Mouse (Mus musculus): ENCODE data around the gene Slc44a2. TPM values are rescaled to one million over a fixed set of nuclear protein-coding genes. Genes with fewer than 3 reads are reported as not detected.
"Not testable (repeated sequence)": the region's sequence is repeated elsewhere in the genome, so short reads cannot be mapped to it uniquely, and the experiment has no call there.

The Slc44a2 gene
- polyA plus RNA-seq, 1 experiment = 115 TPM

DNA sequence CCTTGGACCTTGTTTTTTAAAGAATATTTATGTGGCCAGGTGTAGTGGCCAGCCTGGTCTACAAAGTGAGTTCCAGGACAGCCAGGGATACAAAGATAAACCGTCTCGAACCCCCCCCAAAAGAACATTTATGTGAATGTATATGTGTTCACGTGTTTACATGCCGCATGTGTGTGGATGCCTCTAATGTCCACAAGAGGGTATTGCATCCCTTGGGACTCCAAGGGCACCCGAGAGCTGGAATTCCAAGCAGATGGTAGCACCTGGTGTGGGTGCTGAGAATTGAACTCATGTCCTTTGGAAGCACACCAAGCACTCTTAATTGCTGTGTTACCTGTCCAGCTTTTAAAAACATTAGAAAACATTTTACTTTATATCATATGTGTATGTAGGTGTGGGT is 36.9 kb upstream of the Slc44a2 start:
- H3K4me1 ChIP-seq (ENCODE audit: control insufficient read depth, insufficient read depth, low read length) = peaks cover 7% of the 10 kb centered on the region
- H3K27ac ChIP-seq (ENCODE audit: insufficient read depth, low read length) = no peak overlapping the region
- TF ChIP-seq POLR2A (IDR thresholded peaks at IDR 0.05; ENCODE audit: low read depth, low read length) (no peak), CTCF (IDR thresholded peaks at IDR 0.05; ENCODE audit: borderline replicate concordance, insufficient read depth, low read length) (no peak)
- H3K4me3 ChIP-seq (ENCODE audit: insufficient read depth, low read length) = no peak overlapping the region

DNA sequence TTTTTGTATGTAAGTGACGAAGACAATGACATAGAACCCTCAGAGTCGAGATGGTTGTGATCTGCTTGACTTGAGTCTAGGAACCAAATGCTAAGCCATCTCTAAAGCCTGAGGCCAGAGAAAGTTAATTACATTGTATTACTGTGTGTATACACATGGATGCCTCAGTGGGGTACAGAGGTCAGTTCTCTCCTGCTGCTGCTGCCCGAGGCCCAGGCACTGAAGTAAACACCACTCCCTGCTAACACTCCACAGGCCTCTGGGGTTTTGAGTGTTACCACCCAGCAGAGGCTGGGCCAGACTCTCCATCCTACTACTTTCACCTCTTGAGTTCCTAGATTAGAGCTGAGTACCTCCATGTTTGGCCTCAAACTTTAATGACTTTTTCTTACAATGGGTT is 36.5 kb upstream of the Slc44a2 start:
- no peak overlapping the region for H3K4me3 ChIP-seq (ENCODE audit: insufficient read depth, low read length)
- TF ChIP-seq POLR2A (IDR thresholded peaks at IDR 0.05; ENCODE audit: low read depth, low read length) (no peak), CTCF (IDR thresholded peaks at IDR 0.05; ENCODE audit: borderline replicate concordance, insufficient read depth, low read length) (no peak)
- H3K27ac ChIP-seq (ENCODE audit: insufficient read depth, low read length) = no peak overlapping the region
- peaks cover 10% of the 10 kb centered on the region for H3K4me1 ChIP-seq (ENCODE audit: control insufficient read depth, insufficient read depth, low read length)

DNA sequence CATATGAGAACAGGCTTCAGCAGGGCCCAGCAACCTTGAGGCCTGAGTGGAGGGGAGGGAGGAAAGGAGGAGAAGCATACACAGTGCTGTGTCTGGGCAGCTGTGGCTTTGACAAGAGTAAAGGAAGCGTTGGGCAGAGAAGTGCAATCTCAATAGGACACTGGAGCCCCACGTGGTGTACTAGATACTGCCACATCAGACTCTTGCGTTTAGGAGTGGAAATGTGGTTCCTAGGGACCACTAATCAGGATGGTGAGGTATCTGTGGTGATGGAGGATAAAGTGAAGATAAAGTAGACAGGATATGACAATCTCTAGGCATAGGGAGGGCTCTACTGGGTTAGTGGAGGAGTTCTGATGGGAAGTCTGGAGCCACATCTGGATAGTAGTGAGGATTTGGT is 33.7 kb upstream of the Slc44a2 start:
- peaks cover 13% of the 10 kb centered on the region for H3K4me1 ChIP-seq (ENCODE audit: control insufficient read depth, insufficient read depth, low read length)
- TF ChIP-seq POLR2A (IDR thresholded peaks at IDR 0.05; ENCODE audit: low read depth, low read length) (no peak), CTCF (IDR thresholded peaks at IDR 0.05; ENCODE audit: borderline replicate concordance, insufficient read depth, low read length) (no peak)
- peak overlapping the region; percentile 88 for H3K4me3 ChIP-seq (ENCODE audit: insufficient read depth, low read length)
- H3K27ac ChIP-seq (ENCODE audit: insufficient read depth, low read length) = peak overlapping the region; percentile 78; the same call in 1 of the 2 replicates

DNA sequence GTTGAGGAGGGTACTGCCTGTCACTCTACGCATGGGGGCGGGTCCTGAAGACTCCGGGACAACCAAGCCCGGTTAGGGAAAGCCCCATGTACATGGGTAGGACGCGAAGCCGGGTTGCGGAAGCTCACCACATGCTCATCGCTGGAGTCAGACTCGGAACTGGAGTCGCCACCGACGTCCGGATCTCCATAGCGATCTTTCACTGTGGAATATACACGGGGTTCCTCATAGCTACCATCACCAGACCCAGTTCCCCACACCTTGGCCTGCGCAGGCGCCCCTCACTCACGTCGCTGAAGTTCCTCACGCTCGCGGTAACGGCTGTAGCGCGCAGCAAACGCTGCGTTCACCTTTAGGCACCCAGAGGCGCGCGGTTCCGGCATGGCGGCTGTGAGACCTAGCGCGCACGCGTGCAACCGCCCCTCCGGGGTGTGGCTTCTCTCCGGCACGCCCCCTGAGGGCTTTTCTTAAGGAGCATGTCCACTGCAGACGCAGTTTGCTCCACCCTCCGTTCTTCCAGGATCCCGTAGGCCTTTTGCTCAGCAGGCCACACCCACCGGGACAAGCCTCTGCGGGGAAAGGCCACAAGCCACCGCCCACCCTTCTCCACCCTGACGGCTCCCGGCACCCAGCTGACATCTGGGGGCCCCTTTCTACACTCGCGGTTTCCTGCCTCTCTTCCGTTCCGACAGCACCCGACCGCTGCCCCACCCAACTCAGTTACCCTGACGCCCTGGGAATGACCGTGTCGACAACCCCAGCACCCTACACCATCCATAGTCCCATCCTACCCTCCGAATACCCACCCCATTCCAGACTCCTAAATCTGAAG is 32.7 kb upstream of the Slc44a2 start, which contains the start of gene Kri1:
Gene Kri1, minus strand, starts transcription at position 399 of the 832 bp plus-strand sequence.
- Histone ChIP-seq H3K27ac (ENCODE audit: insufficient read depth, low read length) (peak within 1 kb of the TSS; percentile 87), H3K4me1 (ENCODE audit: control insufficient read depth, insufficient read depth, low read length) (peaks cover 13% of the 10 kb centered on the region), H3K4me3 (ENCODE audit: insufficient read depth, low read length) (peak within 1 kb of the TSS; percentile 88)
- no peak for TF ChIP-seq CTCF (IDR thresholded peaks at IDR 0.05; ENCODE audit: borderline replicate concordance, insufficient read depth, low read length)
- TF ChIP-seq POLR2A (IDR thresholded peaks at IDR 0.05; ENCODE audit: low read depth, low read length) = peak; percentile 96

DNA sequence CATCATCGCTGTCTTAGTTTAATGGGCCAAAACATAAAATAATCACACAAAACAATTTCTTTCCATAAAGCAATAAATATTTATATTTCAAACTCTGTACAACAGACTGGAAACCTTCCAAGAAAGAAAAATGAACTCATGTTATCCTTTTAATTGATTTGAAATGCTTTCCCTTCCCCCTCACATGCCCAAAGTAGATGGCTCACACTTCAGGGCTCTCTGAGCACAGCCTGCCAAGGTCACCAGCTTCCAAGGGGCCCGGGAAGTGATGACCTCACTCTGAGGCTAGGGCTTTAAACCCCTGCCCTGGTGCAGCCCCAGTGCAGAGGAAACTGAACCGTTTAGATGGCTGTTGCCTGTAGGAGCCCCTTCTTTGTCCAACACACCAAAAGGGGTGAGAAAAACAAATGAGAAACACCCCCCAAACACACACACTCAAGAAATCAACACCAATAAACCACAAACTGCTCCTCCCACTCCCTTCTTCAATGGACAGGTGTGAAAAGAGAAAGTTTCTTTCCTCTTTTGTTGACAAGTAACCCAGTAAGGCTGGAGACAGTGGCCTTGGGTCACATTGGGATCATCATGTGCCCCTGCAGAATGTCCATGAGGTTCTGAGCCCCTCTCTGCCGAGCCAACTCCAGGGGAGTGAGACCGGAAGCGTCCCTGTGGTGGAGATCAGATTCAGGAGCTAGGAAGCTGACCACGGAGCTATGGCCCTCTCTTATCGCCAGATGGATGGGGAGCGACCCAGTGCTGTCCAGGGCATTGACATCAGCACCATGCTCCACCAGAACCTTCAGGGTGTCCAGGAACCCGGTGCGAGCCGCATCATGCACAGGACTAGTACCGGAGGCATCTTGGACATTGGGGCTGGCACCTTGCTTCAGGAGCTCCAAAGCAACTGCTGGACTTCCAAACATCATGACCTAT is 31.8 kb upstream of the Slc44a2 start:
- peak overlapping the region; percentile 87 for H3K27ac ChIP-seq (ENCODE audit: insufficient read depth, low read length)
- H3K4me1 ChIP-seq (ENCODE audit: control insufficient read depth, insufficient read depth, low read length) = peaks cover 13% of the 10 kb centered on the region
- TF ChIP-seq CTCF (IDR thresholded peaks at IDR 0.05; ENCODE audit: borderline replicate concordance, insufficient read depth, low read length) = no peak
- no peak for TF ChIP-seq POLR2A (IDR thresholded peaks at IDR 0.05; ENCODE audit: low read depth, low read length)
- peak overlapping the region; percentile 14; the same call in 1 of the 2 replicates for H3K4me3 ChIP-seq (ENCODE audit: insufficient read depth, low read length)

DNA sequence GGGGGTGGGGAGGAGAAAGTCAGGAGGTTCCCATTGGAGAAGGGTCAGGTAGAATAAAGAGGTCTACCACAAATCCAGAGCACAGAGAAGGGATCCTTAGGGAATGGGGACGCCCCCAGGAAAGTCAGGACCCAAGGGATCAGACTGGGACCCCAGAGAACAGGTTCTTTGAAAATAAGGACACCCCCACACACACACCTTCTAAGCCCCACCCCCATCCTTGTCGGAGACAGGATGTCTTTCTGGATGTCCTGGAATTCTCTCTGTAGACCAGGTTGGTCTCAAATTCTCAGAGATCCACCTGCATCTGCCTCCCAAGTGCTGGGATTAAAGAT is 31.2 kb upstream of the Slc44a2 start:
- Histone ChIP-seq H3K4me1 (ENCODE audit: control insufficient read depth, insufficient read depth, low read length) (peaks cover 13% of the 10 kb centered on the region), H3K27ac (ENCODE audit: insufficient read depth, low read length) (no peak overlapping the region), H3K4me3 (ENCODE audit: insufficient read depth, low read length) (peak overlapping the region; percentile 94)
- no peak for TF ChIP-seq CTCF (IDR thresholded peaks at IDR 0.05; ENCODE audit: borderline replicate concordance, insufficient read depth, low read length)
- TF ChIP-seq POLR2A (IDR thresholded peaks at IDR 0.05; ENCODE audit: low read depth, low read length) = no peak

DNA sequence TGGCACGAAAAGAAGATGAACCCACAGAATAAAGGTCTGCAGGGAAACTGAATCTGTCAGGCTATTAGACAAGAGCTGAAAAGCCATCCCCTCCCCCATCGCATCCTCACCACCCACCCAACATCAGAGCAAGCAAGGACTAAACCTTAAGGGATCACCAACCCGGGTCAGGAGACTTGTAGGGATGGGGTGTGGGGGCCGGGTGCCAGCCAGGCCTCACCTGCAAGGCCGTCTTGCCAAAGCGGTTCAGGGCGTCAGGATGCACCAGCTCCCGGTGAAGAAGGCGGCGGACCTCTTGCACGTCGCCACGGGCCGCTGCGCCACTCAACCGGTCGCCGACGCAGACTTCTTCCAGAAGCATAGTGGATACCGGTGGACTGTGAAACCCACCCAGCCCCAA is 29.9 kb upstream of the Slc44a2 start:
- no peak for TF ChIP-seq CTCF (IDR thresholded peaks at IDR 0.05; ENCODE audit: borderline replicate concordance, insufficient read depth, low read length)
- no peak for TF ChIP-seq POLR2A (IDR thresholded peaks at IDR 0.05; ENCODE audit: low read depth, low read length)
- peaks cover 13% of the 10 kb centered on the region for H3K4me1 ChIP-seq (ENCODE audit: control insufficient read depth, insufficient read depth, low read length)

DNA sequence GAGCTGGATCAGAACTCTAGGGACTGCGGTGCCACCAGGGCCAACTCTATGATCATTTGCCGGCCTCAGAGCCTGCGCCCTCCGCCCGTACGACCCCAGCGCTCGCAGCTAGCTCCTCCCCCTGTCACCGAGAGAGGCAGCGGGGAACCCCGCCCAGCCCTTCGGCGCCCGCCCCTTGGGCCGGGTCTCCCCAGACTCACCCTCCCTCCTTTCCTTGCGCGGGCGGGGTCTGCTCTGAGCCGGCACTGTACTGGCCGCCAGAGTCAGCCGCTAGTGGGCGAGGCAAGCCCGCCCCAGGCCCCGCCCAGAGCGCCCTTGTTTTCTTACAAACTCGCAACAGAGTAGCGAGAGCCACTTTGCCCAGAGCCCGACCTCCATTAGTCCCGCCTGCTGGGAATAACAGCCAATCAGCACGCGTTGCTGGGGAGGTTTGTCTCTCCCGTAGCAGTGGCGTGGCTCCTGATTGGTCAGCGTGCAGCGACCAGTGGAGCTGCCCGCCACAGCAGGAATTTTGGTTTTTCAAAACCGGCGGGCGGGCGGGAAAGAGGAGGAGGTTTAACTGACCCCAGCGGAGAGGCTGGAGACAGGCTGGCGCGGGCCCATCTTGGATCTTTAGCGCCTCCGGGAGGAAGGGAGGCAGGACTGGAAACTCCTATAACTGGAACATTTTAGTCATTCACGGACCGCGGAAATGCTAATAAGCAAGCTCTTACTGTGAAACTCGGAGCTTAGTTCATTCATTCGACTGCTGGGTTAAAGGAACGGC is 29.3 kb upstream of the Slc44a2 start, which contains the start of gene Cdkn2d:
Gene Cdkn2d, minus strand, starts transcription at position 386 of the 766 bp plus-strand sequence.
- peaks cover 13% of the 10 kb centered on the region for H3K4me1 ChIP-seq (ENCODE audit: control insufficient read depth, insufficient read depth, low read length)
- peak within 1 kb of the TSS; percentile 38 for H3K27ac ChIP-seq (ENCODE audit: insufficient read depth, low read length)
- peak within 1 kb of the TSS; percentile 94 for H3K4me3 ChIP-seq (ENCODE audit: insufficient read depth, low read length)
- TF ChIP-seq POLR2A (IDR thresholded peaks at IDR 0.05; ENCODE audit: low read depth, low read length) (peak; percentile 74), CTCF (IDR thresholded peaks at IDR 0.05; ENCODE audit: borderline replicate concordance, insufficient read depth, low read length) (no peak)

More for the DNA sequence above, 29.9 kb upstream of the Slc44a2 start:
- Histone ChIP-seq H3K27ac (ENCODE audit: insufficient read depth, low read length) (peak overlapping the region; percentile 26; the same call in 1 of the 2 replicates), H3K4me3 (ENCODE audit: insufficient read depth, low read length) (peak overlapping the region; percentile 94)

DNA sequence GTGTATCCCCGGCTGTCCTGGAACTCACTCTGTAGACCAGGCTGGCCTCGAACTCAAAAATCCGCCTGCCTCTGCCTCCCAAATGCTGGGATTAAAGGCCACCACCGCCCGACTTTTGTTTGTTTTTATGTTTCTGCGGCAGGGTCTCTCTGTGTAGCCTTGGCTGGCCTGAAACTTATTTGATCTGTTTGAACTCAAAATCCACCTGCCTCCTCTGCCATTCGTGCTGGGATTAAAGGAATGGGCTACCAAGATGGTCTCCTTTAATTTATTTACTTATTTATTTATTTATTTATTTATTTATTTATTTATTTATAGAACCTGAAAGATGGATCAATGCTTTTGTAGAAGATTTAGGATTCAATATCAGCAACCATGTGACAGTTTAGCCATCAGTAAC is 28.6 kb upstream of the Slc44a2 start:
- peak overlapping the region; percentile 26 for H3K4me3 ChIP-seq (ENCODE audit: insufficient read depth, low read length)
- H3K27ac ChIP-seq (ENCODE audit: insufficient read depth, low read length) = peak overlapping the region; percentile 38
- not testable (repeated sequence) for H3K4me1 ChIP-seq (ENCODE audit: control insufficient read depth, insufficient read depth, low read length)

Measured in embryonic fibroblast, embryonic 13.5 days (primary cell).